Mouse (Mus musculus) liver, embryonic 16.5 days (tissue): ENCODE measurements around the gene Dscam. TPM values are rescaled to one million over a fixed set of nuclear protein-coding genes. Genes with fewer than 3 reads are reported as not detected.

Source experiments
- ATAC-seq: fragments of 200-750 bp; cut with Nextera tagmentation; 2 replicates; pipeline ENCODE4 v1.8.0; 2017; ENCODE audit warnings: low read depth, mild to moderate bottlenecking, moderate number of reproducible peaks, moderate library complexity
- H3K27ac ChIP-seq: fragments of 300-500 bp; sonication (generic); 2 replicates; pipeline ENCODE4 v1.5.1; 2014; ENCODE audit warnings: mild to moderate bottlenecking, low read length
- H3K27me3 ChIP-seq: fragments of 300-500 bp; sonication (generic); 2 replicates; pipeline ENCODE4 v1.6.1; 2014; ENCODE audit warnings: low read depth, low read length, mixed read lengths; ENCODE audit not compliant: control insufficient read depth, insufficient read depth
- H3K36me3 ChIP-seq: fragments of 300-500 bp; sonication (generic); 2 replicates; pipeline ENCODE4 v1.6.1; 2014; ENCODE audit warnings: mild to moderate bottlenecking; ENCODE audit not compliant: control insufficient read depth, insufficient read depth
- H3K4me1 ChIP-seq: fragments of 300-500 bp; sonication (generic); 2 replicates; pipeline ENCODE4 v1.6.1; 2014; ENCODE audit warnings: low read depth, low read length, mixed read lengths; ENCODE audit not compliant: control insufficient read depth
- H3K4me2 ChIP-seq: fragments of 300-500 bp; sonication (generic); 2 replicates; pipeline ENCODE4 v1.6.1; 2014; ENCODE audit warnings: low read depth, low read length, mixed read lengths
- H3K4me3 ChIP-seq: fragments of 300-500 bp; sonication (generic); 2 replicates; pipeline ENCODE4 v1.5.1; 2014; ENCODE audit warnings: low read depth, mild to moderate bottlenecking, low read length
- H3K9ac ChIP-seq: fragments of 300-500 bp; sonication (generic); 2 replicates; pipeline ENCODE4 v1.6.1; 2014; ENCODE audit warnings: low read depth, low read length
- H3K9me3 ChIP-seq: fragments of 300-500 bp; sonication (generic); replicated peaks from 2 replicates; pipeline ENCODE4 v1.6.1; 2016; ENCODE audit warnings: low read length; ENCODE audit not compliant: control insufficient read depth
- WGBS: fragments of 180-500 bp; shearing (Covaris S2); extraction: QIAGEN DNeasy Blood & Tissue Kit; methylation state at CpG from one replicate; pipeline ENCODE4 v1.1.7; 2014; ENCODE audit not compliant: insufficient replicate concordance; 5-methylcytosine and 5-hydroxymethylcytosine counted together
- polyA plus RNA-seq: library from polyadenylated mRNA; unstranded; fragments of >200 nt; fragmentation: Nextera tagmentation; extraction: Ambion mirVana; gene quantifications from 2 replicates; pipeline ENCODE4 v1.2.1, GENCODE M21; 2015

Dscam gene
- not detected in 2 replicates for polyA plus RNA-seq

DNA sequence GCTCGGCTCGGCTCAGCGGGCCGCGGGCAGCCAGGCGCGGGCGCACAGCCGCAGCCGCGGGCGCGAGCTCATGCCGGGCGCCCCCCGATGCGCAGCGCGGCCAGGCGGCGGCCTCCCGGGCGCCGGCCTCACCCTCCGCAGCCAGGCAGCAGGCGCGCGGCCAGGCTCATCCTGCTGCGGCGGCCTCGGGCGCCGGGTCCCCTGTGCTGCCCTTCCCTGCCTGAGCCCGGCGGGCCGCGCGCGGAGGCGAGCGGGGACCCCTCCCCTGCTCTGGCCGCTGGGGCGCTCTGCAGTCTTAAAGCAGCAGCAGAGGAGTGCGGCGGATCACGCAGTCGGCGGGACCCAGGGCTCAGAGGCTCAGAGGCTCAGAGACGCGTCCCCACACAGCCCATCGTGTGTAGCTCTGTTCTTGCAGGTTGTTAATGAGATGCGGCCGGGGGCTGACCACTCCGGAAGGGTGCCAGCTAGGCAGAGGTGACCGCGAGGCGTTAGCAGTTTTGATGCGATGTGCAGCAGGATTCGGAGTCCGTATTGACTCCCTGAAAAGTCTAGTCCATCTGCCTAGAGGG is at the start of gene Dscam:
Dscam (minus strand) TSS at position 240 of the 569 bp plus-strand sequence.
- no peak for ATAC-seq
- Histone ChIP-seq H3K9me3 (no peaks in the 10 kb centered on the region), H3K27me3 (peaks cover 44% of the 10 kb centered on the region), H3K4me3 (no peak within 1 kb of the TSS; the same call in 1 of the 2 replicates), H3K9ac (no peak within 1 kb of the TSS), H3K36me3 (no peaks in the 10 kb centered on the region), H3K4me2 (no peak within 1 kb of the TSS; the same call in 1 of the 2 replicates), H3K27ac (no peak within 1 kb of the TSS), H3K4me1 (no peaks in the 10 kb centered on the region)
- under 1% methylated on average over 60 of the region's 60 CpGs for WGBS

DNA sequence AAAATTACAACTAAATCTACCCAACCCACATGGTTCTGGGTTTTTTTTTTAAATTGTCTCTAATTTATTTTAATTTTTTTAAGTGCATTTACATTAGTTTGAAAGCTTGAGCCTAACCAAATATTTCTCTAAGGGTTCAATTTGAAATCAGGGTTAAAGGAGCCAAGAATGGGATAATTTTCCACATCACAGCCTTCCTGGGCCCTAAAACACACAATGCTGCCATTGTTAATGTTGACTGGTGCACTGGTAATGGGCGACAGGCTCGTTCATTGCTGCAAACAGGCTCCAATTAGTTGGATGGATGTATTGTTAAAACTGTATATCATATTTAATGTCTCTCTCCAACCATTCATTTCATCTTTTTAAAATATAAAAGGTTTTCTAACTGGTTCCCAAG is 48.8 kb upstream of the Dscam start:
- Histone ChIP-seq H3K36me3 (no peaks in the 10 kb centered on the region), H3K27me3 (no peaks in the 10 kb centered on the region), H3K4me1 (no peaks in the 10 kb centered on the region), H3K9ac (no peak overlapping the region), H3K4me3 (no peak overlapping the region), H3K9me3 (no peaks in the 10 kb centered on the region), H3K4me2 (no peak overlapping the region), H3K27ac (no peak overlapping the region)
- ATAC-seq = no peak
- WGBS = 72% methylated on average over 2 of the region's 2 CpGs

DNA sequence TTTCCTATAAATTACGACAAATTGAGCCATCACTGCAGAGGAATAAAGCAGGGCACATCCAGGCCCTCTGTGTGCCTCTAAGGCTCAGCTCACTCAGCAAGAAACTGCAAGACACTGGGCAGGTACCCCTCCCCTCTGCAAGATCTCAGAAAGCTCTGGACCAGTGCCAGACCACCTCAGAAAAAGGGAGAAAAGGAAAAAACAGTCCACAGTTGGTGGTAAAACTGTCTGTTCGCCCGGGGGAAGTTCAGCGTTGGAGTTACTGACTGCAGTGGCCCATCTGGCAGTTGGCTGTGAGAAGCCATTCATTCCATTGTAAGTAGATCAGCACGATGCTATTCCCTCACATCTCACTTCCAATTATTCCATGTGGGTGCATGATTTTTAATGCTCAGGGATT is 39.4 kb upstream of the Dscam start:
- H3K4me1 ChIP-seq = no peaks in the 10 kb centered on the region
- no peaks in the 10 kb centered on the region for H3K27me3 ChIP-seq
- H3K9ac ChIP-seq = no peak overlapping the region
- H3K4me3 ChIP-seq = no peak overlapping the region
- H3K27ac ChIP-seq = no peak overlapping the region
- 49% methylated on average over 5 of the region's 5 CpGs for WGBS
- H3K4me2 ChIP-seq = no peak overlapping the region
- H3K9me3 ChIP-seq = no peaks in the 10 kb centered on the region
- H3K36me3 ChIP-seq = no peaks in the 10 kb centered on the region
- ATAC-seq = no peak

DNA sequence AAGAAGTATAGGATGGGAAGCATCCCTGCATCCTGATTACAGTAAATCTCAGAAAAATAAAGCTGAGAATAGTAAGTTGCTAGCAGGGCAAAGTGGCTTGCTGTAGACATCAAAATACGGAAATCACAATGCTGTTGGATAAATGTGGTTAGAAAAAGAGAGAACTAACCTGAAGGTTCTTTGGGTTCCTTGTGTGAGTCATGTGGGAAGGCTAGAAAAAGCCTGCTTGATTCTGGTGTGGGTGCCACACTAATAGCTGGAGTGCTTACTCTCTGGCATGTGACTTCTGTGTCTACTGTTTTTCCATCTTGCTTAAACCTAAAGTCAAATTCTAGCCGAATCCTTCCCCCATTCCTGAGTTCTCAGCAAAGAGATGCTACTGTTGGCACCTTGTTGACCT is 37.7 kb upstream of the Dscam start:
- no peak overlapping the region for H3K4me2 ChIP-seq
- no peak overlapping the region for H3K4me3 ChIP-seq
- ATAC-seq = no peak
- WGBS = 40% methylated on average over 2 of the region's 2 CpGs
- H3K27ac ChIP-seq = no peak overlapping the region
- no peak overlapping the region for H3K9ac ChIP-seq
- H3K9me3 ChIP-seq = no peaks in the 10 kb centered on the region
- no peaks in the 10 kb centered on the region for H3K4me1 ChIP-seq
- H3K36me3 ChIP-seq = no peaks in the 10 kb centered on the region
- H3K27me3 ChIP-seq = no peaks in the 10 kb centered on the region

DNA sequence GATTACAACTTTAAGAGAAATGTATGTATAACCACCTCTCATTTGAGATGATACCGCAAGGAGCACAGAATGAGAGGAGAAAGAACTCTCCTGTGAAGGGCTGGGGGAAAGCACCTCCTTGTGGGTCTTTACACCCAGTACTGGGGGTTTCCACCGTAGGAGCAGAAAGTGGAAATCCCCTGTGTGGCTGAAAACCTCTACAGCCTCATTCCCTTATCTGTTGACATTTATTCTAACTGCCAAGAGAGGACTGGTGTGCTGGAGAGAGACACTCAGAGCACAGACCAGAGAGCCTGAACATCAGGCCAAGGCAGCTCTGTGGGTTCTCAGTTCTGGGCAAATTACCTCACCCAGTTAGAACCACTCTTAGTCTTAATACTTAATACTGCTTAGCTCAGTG is 33.5 kb upstream of the Dscam start:
- H3K27me3 ChIP-seq = no peaks in the 10 kb centered on the region
- 51% methylated on average over 2 of the region's 2 CpGs for WGBS
- H3K36me3 ChIP-seq = no peaks in the 10 kb centered on the region
- no peak overlapping the region for H3K4me2 ChIP-seq
- H3K4me3 ChIP-seq = no peak overlapping the region
- H3K4me1 ChIP-seq = no peaks in the 10 kb centered on the region
- no peaks in the 10 kb centered on the region for H3K9me3 ChIP-seq
- H3K27ac ChIP-seq = no peak overlapping the region
- ATAC-seq = no peak
- H3K9ac ChIP-seq = no peak overlapping the region

DNA sequence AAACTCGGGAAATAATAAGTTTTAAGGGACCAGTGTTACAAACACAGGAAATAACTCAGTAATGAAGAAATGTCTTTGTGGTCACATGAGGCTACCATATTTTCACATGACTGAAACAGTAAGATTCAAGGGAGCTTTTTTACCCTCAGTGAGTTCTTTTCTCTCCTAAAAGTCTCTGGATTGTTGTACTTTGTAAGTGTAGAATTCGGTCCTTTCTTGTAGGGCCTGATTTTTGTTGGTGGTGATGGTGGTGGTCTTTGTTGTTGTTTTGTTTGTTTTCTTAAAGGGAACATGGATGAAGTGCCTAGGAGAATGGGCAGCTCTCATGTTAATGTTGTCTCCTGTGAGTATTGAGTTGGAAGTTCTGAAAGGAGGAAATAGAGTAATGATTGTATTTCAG is 33.0 kb upstream of the Dscam start:
- ATAC-seq = no peak
- H3K27me3 ChIP-seq = no peaks in the 10 kb centered on the region
- no peaks in the 10 kb centered on the region for H3K36me3 ChIP-seq
- H3K4me2 ChIP-seq = no peak overlapping the region
- WGBS = 59% methylated on average over 2 of the region's 2 CpGs
- no peak overlapping the region for H3K27ac ChIP-seq
- no peak overlapping the region for H3K9ac ChIP-seq
- no peak overlapping the region for H3K4me3 ChIP-seq
- H3K9me3 ChIP-seq = no peaks in the 10 kb centered on the region
- H3K4me1 ChIP-seq = no peaks in the 10 kb centered on the region

DNA sequence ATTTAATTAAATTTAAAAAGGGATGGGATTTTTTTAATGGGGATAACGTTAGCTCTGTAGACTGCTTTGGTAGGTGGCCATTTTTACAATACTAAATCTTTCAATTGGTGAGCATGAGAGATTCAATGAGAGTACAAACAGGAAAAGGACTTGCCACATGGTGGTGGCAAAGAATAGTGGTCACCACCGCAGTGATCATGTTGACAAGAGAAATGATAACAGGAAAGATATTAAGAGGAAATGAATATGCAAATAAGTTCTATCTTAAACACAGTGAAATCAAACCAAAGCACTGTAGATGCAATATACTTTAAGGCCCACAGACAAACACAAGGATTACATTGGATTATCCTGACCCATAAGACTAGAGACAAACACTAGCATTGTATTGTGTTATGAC is 24.1 kb upstream of the Dscam start:
- Histone ChIP-seq H3K4me2 (no peak overlapping the region), H3K4me1 (no peaks in the 10 kb centered on the region), H3K27ac (no peak overlapping the region), H3K36me3 (no peaks in the 10 kb centered on the region), H3K9ac (no peak overlapping the region), H3K9me3 (no peaks in the 10 kb centered on the region), H3K27me3 (no peaks in the 10 kb centered on the region), H3K4me3 (no peak overlapping the region)
- ATAC-seq = no peak
- 48% methylated on average over 2 of the region's 2 CpGs for WGBS

DNA sequence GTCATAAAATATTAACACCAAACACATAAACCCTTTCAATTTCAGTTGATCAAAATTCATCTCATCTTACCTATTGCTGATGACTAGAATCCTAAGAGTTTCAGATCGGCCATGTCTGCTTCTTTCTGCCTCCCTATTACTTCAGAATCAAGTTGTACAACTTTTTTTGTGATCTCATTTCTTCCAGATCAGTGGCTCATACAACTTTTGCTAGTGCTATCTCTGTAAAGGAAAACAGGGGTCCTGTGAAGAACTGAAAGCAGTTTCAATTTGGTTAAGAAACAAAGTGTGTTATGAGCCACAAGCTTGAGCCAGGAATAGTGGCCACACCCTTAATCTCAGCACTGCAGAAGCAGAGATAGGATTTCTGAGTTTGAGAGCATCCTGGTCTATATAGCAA is 23.6 kb upstream of the Dscam start:
- H3K9me3 ChIP-seq = no peaks in the 10 kb centered on the region
- H3K27me3 ChIP-seq = no peaks in the 10 kb centered on the region
- H3K9ac ChIP-seq = no peak overlapping the region
- no peaks in the 10 kb centered on the region for H3K4me1 ChIP-seq
- no peaks in the 10 kb centered on the region for H3K36me3 ChIP-seq
- no peak overlapping the region for H3K4me2 ChIP-seq
- no peak for ATAC-seq
- 62% methylated on average over 1 of the region's 1 CpGs for WGBS
- H3K4me3 ChIP-seq = no peak overlapping the region
- no peak overlapping the region for H3K27ac ChIP-seq

DNA sequence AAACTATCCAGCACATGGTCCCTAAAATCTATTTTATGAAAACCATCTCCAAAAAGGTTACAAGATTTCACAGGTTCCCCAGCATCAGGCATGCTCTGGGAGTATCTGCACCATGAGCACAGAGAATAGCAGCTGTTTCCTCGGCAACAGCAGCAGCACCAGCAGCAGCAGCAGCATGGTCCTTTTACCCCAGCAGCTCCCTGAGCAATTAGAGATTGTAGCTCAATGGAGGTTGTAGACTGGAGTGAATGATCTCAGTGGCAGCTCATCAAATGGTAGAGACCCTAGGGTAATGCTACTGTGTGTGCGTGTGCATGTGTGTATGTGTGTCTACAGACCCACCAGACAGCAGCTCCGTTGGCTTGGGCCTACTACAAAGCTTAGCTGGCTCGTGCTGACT is 21.7 kb upstream of the Dscam start:
- 55% methylated on average over 4 of the region's 4 CpGs for WGBS
- H3K9me3 ChIP-seq = no peaks in the 10 kb centered on the region
- no peak overlapping the region for H3K4me2 ChIP-seq

More for the DNA sequence above, 21.7 kb upstream of the Dscam start:
- no peaks in the 10 kb centered on the region for H3K36me3 ChIP-seq
- no peaks in the 10 kb centered on the region for H3K4me1 ChIP-seq
- no peak overlapping the region for H3K9ac ChIP-seq
- no peaks in the 10 kb centered on the region for H3K27me3 ChIP-seq
- ATAC-seq = no peak
- H3K27ac ChIP-seq = no peak overlapping the region
- no peak overlapping the region for H3K4me3 ChIP-seq
